Mouse (Mus musculus) hindbrain, postnatal 0 days (tissue): Measurements from ENCODE around the gene Gm5662. TPM values are rescaled to one million over a fixed set of nuclear protein-coding genes. Genes with fewer than 3 reads are reported as not detected.
"Not testable (repeated sequence)": the region's sequence is repeated elsewhere in the genome, so short reads cannot be mapped to it uniquely, and the experiment has no call there.

Source experiments
- ATAC-seq: fragments of 200-750 bp; cut with Nextera tagmentation; 2 replicates; pipeline ENCODE4 v1.8.0; 2017; ENCODE audit warnings: mild to moderate bottlenecking, moderate TSS enrichment, moderate library complexity
- DNase-seq: peaks from one replicate; pipeline ENCODE4 v3.0.0-alpha.2; 2015; ENCODE audit warnings: low spot score
- H3K27ac ChIP-seq: fragments of 300-500 bp; sonication (generic); 2 replicates; pipeline ENCODE4 v1.5.1; 2014; ENCODE audit warnings: mild to moderate bottlenecking
- H3K27me3 ChIP-seq: fragments of 300-500 bp; sonication (generic); 2 replicates; pipeline ENCODE4 v1.6.1; 2014; ENCODE audit warnings: low read length, mixed read lengths; ENCODE audit not compliant: insufficient read depth
- H3K36me3 ChIP-seq: fragments of 300-500 bp; sonication (generic); 2 replicates; pipeline ENCODE4 v1.6.1; 2014; ENCODE audit warnings: low read length, mixed read lengths; ENCODE audit not compliant: insufficient read depth
- H3K4me1 ChIP-seq: fragments of 300-500 bp; sonication (generic); 2 replicates; pipeline ENCODE4 v1.6.1; 2014; ENCODE audit warnings: antibody characterized with exemption, low read length, mixed read lengths; ENCODE audit not compliant: insufficient read depth
- H3K4me2 ChIP-seq: fragments of 300-500 bp; sonication (generic); 2 replicates; pipeline ENCODE4 v1.6.1; 2014; ENCODE audit warnings: low read depth, mild to moderate bottlenecking, low read length, moderate library complexity, mixed read lengths
- H3K4me3 ChIP-seq: fragments of 300-500 bp; sonication (generic); 2 replicates; pipeline ENCODE4 v1.5.1; 2014; ENCODE audit warnings: low read length
- H3K9ac ChIP-seq: fragments of 300-500 bp; sonication (generic); replicated peaks from 2 replicates; pipeline ENCODE4 v1.6.1; 2014; ENCODE audit warnings: mild to moderate bottlenecking, low read length, moderate library complexity, mixed read lengths
- H3K9me3 ChIP-seq: fragments of 300-500 bp; sonication (generic); 2 replicates; pipeline ENCODE4 v1.6.1; 2016; ENCODE audit warnings: low read length, mixed read lengths
- CTCF ChIP-seq: IDR thresholded peaks from 2 replicates; pipeline ENCODE4 v1.5.1; 2016; ENCODE audit warnings: antibody characterized with exemption, control low read depth, low read depth
- WGBS: fragments of 180-500 bp; shearing (Covaris S2); extraction: QIAGEN DNeasy Blood & Tissue Kit; methylation state at CpG from one replicate; pipeline ENCODE4 v1.1.7; 2014; 5-methylcytosine and 5-hydroxymethylcytosine counted together
- polyA plus RNA-seq: library from polyadenylated mRNA; unstranded; fragments of >200 nt; fragmentation: Nextera tagmentation; extraction: Ambion mirVana; gene quantifications from 2 replicates; pipeline ENCODE4 v1.2.1, GENCODE M21; 2015
- total RNA-seq: library from RNA; depleted of rRNA; stranded (reverse); fragments of >200 nt; gene quantifications from 2 replicates; pipeline ENCODE4 v1.2.3, GENCODE M21; 2014; rRNA removed

Gene Gm5662
- total RNA-seq (not detected in 2 replicates), polyA plus RNA-seq (not detected in 2 replicates)

DNA sequence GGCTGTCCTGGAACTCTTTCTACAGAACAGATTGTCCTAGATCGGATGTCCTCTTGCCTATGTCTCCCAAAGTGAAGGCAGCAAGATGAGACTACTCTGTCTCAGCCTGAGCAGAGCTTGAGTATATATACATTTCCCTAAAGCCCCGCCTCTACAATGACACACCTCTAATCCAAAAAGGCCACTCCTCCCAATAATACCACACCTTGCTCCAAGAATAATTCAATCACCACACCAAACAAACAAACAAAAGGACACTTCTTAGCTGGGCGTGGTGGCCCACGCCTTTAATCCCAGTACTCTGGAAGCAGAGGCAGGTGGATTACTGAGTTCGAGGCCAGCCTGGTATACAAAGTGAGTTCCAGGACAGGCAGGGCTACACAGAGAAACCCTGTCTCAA lies at the start of gene Gm5662:
Gene Gm5662, minus strand, starts transcription at position 101 of the 400 bp plus-strand sequence.
- DNase-seq, H3K36me3 ChIP-seq, ATAC-seq, H3K4me3 ChIP-seq, H3K4me2 ChIP-seq, H3K27me3 ChIP-seq, H3K9ac ChIP-seq, H3K4me1 ChIP-seq, H3K27ac ChIP-seq, H3K9me3 ChIP-seq: not testable (repeated sequence)
- WGBS = 88% methylated on average over 5 of the region's 5 CpGs

DNA sequence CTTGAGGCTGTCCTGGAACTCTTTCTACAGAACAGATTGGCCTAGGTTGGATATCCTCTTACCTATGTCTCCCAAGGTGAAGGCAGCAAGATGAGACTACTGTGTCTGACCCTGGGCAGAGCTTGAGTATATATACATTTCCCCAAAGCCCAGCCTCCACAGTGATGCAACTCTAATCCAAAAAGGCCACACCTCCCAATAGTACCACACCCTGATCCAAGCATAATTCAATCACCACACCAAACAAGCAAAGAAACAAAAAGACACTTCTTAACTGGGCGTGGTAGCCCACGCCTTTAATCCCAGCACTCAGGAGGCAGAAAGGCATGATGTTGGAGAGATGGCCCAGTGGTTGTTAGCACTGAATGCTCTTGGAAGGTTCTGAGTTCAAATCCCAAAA lies 49.6 kb upstream of the Gm5662 start, which contains the start of gene Gm5039:
Gene Gm5039, minus strand, starts transcription at position 101 of the 400 bp plus-strand sequence.
- H3K4me3 ChIP-seq, H3K9ac ChIP-seq, H3K4me1 ChIP-seq, DNase-seq, H3K36me3 ChIP-seq, H3K27ac ChIP-seq, H3K9me3 ChIP-seq, ATAC-seq, H3K4me2 ChIP-seq, H3K27me3 ChIP-seq: not testable (repeated sequence)
- WGBS = 89% methylated on average over 2 of the region's 2 CpGs

DNA sequence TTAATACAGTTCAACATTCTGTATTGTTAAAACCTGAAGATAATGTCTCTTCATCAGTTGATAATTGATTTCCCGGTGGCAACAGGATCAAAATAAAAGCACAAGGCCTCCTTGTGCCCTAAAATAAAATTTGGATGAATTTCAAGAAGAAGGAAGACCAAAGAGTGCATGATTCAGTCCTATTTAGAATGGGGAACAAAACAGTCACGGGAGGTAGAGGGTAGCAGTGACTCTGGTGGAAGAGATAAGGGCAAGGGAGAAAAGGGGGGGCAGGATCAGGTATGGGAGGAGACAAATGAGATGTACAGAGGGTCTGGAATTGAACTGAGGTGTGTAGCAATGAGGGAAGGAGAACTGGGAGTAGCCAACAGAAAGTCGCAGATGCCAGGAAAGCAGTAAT lies 40.3 kb upstream of the Gm5662 start:
- Histone ChIP-seq H3K27me3 (no peaks in the 10 kb centered on the region), H3K4me2 (no peak overlapping the region), H3K27ac (no peak overlapping the region), H3K4me3 (no peak overlapping the region), H3K9ac (no peak overlapping the region), H3K4me1 (no peaks in the 10 kb centered on the region), H3K9me3 (no peaks in the 10 kb centered on the region), H3K36me3 (no peaks in the 10 kb centered on the region)
- no peak for DNase-seq
- ATAC-seq = no peak
- WGBS = 75% methylated on average over 3 of the region's 3 CpGs
- TF ChIP-seq CTCF = no peak

DNA sequence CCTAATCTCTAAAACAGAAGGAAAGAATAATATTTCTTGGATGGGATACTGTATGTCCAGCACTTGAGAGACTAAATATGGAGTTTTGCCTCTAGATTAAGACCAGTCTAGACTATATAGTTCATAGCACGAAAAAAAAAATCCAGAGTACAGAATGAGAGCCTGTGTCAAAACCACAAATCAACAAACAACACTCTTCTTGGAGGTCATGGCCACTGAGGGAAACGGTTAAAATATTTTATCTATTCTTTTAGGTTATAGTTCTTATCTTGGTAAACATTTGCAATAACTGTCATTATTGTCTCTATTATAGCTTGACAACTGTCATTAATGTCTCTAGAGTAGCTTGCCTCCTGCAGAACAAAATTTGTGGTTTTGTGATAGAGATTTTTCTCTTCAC lies 22.9 kb upstream of the Gm5662 start:
- not testable (repeated sequence) for H3K9ac ChIP-seq, H3K4me1 ChIP-seq, H3K4me3 ChIP-seq, H3K27me3 ChIP-seq, H3K9me3 ChIP-seq, H3K27ac ChIP-seq, DNase-seq, ATAC-seq, H3K36me3 ChIP-seq, H3K4me2 ChIP-seq
- WGBS = 70% methylated on average over 2 of the region's 2 CpGs

DNA sequence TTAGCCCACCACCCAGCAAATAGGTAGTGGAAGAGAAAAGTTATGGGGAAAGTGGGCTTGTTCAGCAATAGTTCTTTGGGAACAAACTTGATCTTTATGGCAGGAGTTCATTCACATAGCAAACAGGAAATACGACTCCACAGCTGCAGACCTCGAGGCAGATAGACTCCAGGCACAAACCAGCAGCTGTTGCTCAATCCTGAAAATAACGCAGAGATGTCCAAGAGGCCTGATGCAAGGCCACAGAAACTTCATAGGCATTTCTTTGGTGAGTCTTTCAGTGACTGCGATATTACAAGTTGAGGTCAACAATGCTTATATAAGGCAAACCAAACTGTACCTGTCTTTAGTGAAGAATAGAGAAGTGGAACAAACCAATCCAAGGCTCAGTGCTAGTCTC lies 18.8 kb upstream of the Gm5662 start:
- not testable (repeated sequence) for H3K4me3 ChIP-seq, DNase-seq, H3K27me3 ChIP-seq, H3K9ac ChIP-seq, H3K4me2 ChIP-seq, H3K27ac ChIP-seq, H3K36me3 ChIP-seq, H3K9me3 ChIP-seq, ATAC-seq, H3K4me1 ChIP-seq
- 74% methylated on average over 4 of the region's 4 CpGs for WGBS

DNA sequence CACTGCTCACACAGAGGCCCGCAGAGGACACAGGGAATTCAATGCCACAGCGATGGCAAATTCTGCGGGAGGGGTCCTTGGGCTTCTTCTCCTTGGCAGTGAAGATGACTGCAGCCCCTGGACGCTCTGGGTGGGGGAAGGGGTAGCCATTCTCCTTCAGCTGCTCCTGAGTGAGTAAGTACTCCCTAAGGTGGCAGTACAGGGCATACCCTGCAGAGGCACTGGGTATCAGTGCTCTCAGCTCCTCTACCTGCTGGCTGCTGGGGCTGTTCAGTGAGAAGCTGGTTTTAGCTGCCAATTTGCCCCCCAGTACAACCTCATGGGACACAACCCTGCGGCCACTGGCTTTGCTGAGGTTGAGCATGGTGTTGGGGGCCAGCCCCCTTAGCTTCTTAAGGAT lies 10.9 kb upstream of the Gm5662 start:
- ATAC-seq, H3K27ac ChIP-seq, H3K9me3 ChIP-seq, H3K4me3 ChIP-seq, H3K9ac ChIP-seq, H3K4me1 ChIP-seq, DNase-seq, H3K4me2 ChIP-seq, H3K36me3 ChIP-seq, H3K27me3 ChIP-seq: not testable (repeated sequence)
- WGBS = 92% methylated on average over 4 of the region's 5 CpGs

DNA sequence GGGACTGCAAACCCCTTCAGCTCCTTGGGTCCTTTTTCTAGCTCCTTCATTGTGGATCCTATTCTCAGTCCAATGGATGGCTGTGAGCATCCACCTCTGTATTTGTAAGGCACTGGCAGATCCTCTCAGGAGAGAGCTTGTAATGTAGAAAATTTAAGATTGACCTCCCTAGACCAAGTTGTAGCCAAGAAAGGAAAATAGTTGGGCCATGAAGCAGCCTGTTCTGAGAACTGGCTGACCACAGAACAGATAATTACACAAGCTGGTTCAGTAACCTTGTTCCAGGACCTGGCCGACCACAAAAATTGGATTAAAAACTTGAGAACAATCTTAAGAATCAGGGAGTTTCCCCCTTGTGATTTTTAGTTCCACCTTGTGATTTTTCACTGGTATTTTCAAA lies 17.1 kb downstream of the Gm5662 start:
- no peak overlapping the region for H3K4me2 ChIP-seq
- 42% methylated on average over 1 of the region's 1 CpGs for WGBS

DNA sequence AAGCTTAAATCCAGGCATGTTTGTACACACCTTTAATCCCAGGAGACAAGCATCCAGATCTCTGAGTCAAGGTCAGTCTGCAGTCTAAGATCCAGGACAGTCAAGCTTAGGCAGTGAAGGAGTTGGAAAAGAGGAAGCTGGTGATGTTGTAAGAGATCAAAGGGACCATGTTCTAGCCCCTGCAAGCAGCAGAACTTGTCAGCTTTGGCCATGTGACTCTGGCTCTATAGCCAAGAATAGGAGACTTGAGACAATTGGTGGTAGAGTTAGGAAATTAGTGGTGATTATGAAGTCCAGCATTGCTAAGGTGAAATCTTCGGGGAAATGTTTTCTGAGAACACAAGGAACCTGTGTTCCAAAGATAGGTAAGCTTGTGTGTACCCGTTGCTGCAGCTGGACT lies 18.4 kb downstream of the Gm5662 start:
- not testable (repeated sequence) for H3K27ac ChIP-seq, H3K27me3 ChIP-seq, DNase-seq, H3K9me3 ChIP-seq, H3K4me2 ChIP-seq, H3K36me3 ChIP-seq, H3K4me1 ChIP-seq, ATAC-seq, H3K9ac ChIP-seq, H3K4me3 ChIP-seq
- WGBS = 56% methylated on average over 2 of the region's 2 CpGs

More for the DNA sequence above, 17.1 kb downstream of the Gm5662 start:
- no peak for ATAC-seq
- no peak for DNase-seq
- Histone ChIP-seq H3K4me3 (no peak overlapping the region), H3K27ac (no peak overlapping the region), H3K36me3 (no peaks in the 10 kb centered on the region), H3K4me1 (no peaks in the 10 kb centered on the region), H3K27me3 (no peaks in the 10 kb centered on the region), H3K9me3 (0 out of 2 replicates have a peak, but pooled peaks cover 3% of the 10 kb centered on the region), H3K9ac (no peak overlapping the region)
- no peak for TF ChIP-seq CTCF

DNA sequence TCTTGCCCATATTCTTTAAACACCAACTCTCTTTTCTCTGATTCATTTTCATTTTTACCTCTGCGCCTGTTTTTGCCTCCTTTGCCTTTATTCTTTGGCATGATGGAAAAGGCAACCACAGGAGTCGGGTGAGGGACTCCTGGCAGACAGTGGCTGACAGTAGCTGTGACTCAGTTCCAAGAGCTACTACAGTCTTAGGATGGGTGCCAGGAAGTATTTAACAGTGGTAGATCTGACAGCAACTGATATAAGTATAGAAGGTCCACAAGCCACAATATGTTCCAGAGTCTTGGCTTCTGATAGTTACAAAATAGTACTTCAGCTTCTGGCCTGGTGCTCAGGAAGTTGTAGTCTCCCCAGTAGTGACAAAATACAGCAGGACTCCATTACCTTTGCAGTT lies 24.3 kb downstream of the Gm5662 start, which contains the start of gene Gm8332:
Gene Gm8332, minus strand, starts transcription at position 101 of the 400 bp plus-strand sequence.
- not testable (repeated sequence) for H3K36me3 ChIP-seq, H3K27me3 ChIP-seq, H3K4me1 ChIP-seq, DNase-seq, ATAC-seq, H3K4me2 ChIP-seq, H3K4me3 ChIP-seq, H3K27ac ChIP-seq, H3K9ac ChIP-seq, H3K9me3 ChIP-seq
- WGBS = 65% methylated on average over 1 of the region's 2 CpGs

DNA sequence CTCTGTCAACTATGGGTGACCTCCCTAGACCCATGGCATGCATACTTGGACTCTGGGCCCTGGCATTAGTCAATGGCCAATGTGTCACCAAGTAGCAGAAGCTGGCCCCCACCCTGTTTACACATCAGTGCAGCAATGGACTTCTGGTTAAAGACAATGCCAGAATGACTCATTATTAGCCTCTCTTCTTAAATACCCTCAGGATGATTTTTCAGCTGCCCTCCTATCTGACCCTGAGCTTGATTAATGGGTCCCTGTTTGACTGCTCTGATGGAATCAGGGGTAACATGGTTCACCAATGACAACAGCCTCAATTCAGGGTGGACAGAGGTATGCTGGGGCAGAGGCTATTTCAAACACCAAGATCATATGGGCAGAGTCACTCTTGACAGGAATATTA lies 28.5 kb downstream of the Gm5662 start:
- not testable (repeated sequence) for ATAC-seq, H3K4me1 ChIP-seq, H3K36me3 ChIP-seq, H3K27me3 ChIP-seq, H3K9ac ChIP-seq, H3K4me3 ChIP-seq, H3K4me2 ChIP-seq, H3K27ac ChIP-seq, DNase-seq, H3K9me3 ChIP-seq
